Comparison of ENCODE assay signal across 26 mouse cellular contexts in the genomic region with DNA sequence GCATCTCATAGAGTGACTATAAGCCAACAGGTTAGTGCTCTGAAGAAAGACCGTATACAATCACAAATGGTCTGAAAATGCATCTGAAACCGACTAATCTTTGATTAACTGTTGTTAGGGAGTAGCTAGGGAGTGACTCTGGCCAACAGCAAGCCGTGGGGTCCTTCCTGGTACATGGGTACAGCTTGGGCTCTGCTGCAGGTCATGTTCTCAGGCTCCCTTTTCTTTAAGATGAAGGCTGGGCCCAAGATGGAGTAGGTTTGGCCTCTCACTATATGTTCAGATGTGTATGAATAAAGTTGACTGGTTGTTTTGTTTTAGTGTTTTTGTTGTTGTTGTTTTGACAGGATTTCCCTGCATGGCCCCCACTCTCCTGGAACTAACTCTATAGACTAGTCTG. TPM values are rescaled to one million over a fixed set of nuclear protein-coding genes. Genes with fewer than 3 reads are reported as not detected.
DNase-seq lines count a peak whose midpoint lies in the region; ATAC-seq lines count a peak whose summit lies in the region.
"Had no signal": no experiment of that assay in that cellular context is flagged by ENCODE, and none has a peak within 500 bp of the region (broad histone marks: within the 10 kb centered on the region; RNA-seq: fewer than 3 reads in every experiment).

No protein-coding gene starts in this region.

- H3K36me3 ChIP-seq in forebrain, embryonic 11.5 days (ENCODE audit: control insufficient read depth, insufficient read depth, low read length), result no peaks in the 10 kb centered on the region
- peaks cover 7% of the 10 kb centered on the region for H3K36me3 ChIP-seq in forebrain, embryonic 10.5 days (replicated peaks)
- H3K36me3 ChIP-seq: embryonic facial prominence, embryonic 12.5 days; forebrain, embryonic 15.5 days had no signal

- no peaks in the 10 kb centered on the region for H3K27me3 ChIP-seq in forebrain, embryonic 11.5 days (ENCODE audit: control insufficient read depth, insufficient read depth, low read length)
- no peaks in the 10 kb centered on the region for H3K27me3 ChIP-seq in forebrain, embryonic 10.5 days (ENCODE audit: poor library complexity, severe bottlenecking)
- H3K27me3 ChIP-seq: embryonic facial prominence, embryonic 12.5 days; forebrain, embryonic 13.5 days; forebrain, embryonic 15.5 days had no signal

- ATAC-seq in forebrain, embryonic 11.5 days (replicated peaks; ENCODE audit: low FRiP score), result no peak
- ATAC-seq: activated CD4-positive, CD25-positive, alpha-beta regulatory T cell, adult 4 months; CD4-positive, CD25-positive, alpha-beta regulatory T cell, adult 4 months; forebrain, embryonic 13.5 days; forebrain, embryonic 15.5 days; forebrain, postnatal 0 days; Patski had no signal

- H3K4me1 ChIP-seq in forebrain, embryonic 11.5 days (replicated peaks; ENCODE audit: control insufficient read depth, insufficient read depth, low read length), result peaks cover 5% of the 10 kb centered on the region; the same call in 1 of the 2 replicates
- H3K4me1 ChIP-seq in forebrain, embryonic 10.5 days, result peaks cover 19% of the 10 kb centered on the region

- no peak overlapping the region for H3K4me2 ChIP-seq in forebrain, embryonic 11.5 days (ENCODE audit: low read depth, low read length, severe bottlenecking)
- H3K4me2 ChIP-seq: embryonic facial prominence, embryonic 12.5 days; forebrain, embryonic 13.5 days; forebrain, embryonic 15.5 days had no signal

- no peak overlapping the region for H3K9ac ChIP-seq in forebrain, embryonic 11.5 days (ENCODE audit: low read length)
- H3K9ac ChIP-seq: embryonic facial prominence, embryonic 12.5 days; forebrain, embryonic 13.5 days; forebrain, embryonic 15.5 days; forebrain, postnatal 0 days had no signal

- no peak overlapping the region for H3K27ac ChIP-seq in forebrain, embryonic 11.5 days (ENCODE audit: low read depth, low read length)
- H3K27ac ChIP-seq in forebrain, embryonic 10.5 days, result no peak overlapping the region
- H3K27ac ChIP-seq: embryonic facial prominence, embryonic 10.5 days; embryonic facial prominence, embryonic 12.5 days; forebrain, embryonic 13.5 days; forebrain, embryonic 15.5 days had no signal

- no peaks in the 10 kb centered on the region for H3K9me3 ChIP-seq in forebrain, embryonic 11.5 days (ENCODE audit: control insufficient read depth, low read length)
- no peaks in the 10 kb centered on the region for H3K9me3 ChIP-seq in forebrain, embryonic 10.5 days
- H3K9me3 ChIP-seq: embryonic facial prominence, embryonic 10.5 days; embryonic facial prominence, embryonic 12.5 days; forebrain, embryonic 13.5 days; forebrain, embryonic 15.5 days; G1E had no signal

- peak; percentile 14 for DNase-seq in forebrain, embryonic 11.5 days (ENCODE audit: low spot score)
- DNase-seq in forebrain, embryonic 10.5 days (ENCODE audit: extremely low spot score, low spot score), result no peak
- DNase-seq in heart, adult 11 months, result peak; percentile 52
- no peak for DNase-seq in heart, adult 8-10 months (ENCODE audit: low spot score)
- peak; percentile 18 for DNase-seq in testis, postnatal 10 days (ENCODE audit: low spot score)
- no peak for DNase-seq in testis, postnatal 14 days (ENCODE audit: low spot score)
- DNase-seq: adrenal gland, adult 8-10 months; adrenal gland, postnatal 14 days; adrenal gland, postnatal 36 days; B cell, adult 2 months; cerebellum, adult 11-12 months; cerebellum, adult 2 months; cerebellum, adult 9-10 months; cerebellum, postnatal 10 days; cerebellum, postnatal 25 days; forebrain, postnatal 0 days had no signal

- H3K4me3 ChIP-seq in forebrain, embryonic 11.5 days (ENCODE audit: low read depth, low read length), result no peak overlapping the region
- no peak overlapping the region for H3K4me3 ChIP-seq in forebrain, embryonic 10.5 days
- H3K4me3 ChIP-seq: embryonic facial prominence, embryonic 10.5 days; embryonic facial prominence, embryonic 12.5 days; forebrain, embryonic 13.5 days; forebrain, embryonic 15.5 days had no signal

- 68% methylated on average over 3 of the region's 3 CpGs for WGBS in forebrain, embryonic 11.5 days
- 75% methylated on average over 3 of the region's 3 CpGs for WGBS in forebrain, embryonic 10.5 days

RNA-seq across cellular contexts. Expression of gene Pes1, which starts 2.0 kb away (rescaled TPM):
- polyA plus RNA-seq in forebrain, embryonic 11.5 days (2014; fragmentation: Nextera tagmentation; extraction: Ambion mirVana), result 82.9 and 90.4 TPM in 2 replicates
- 116 and 118 TPM in 2 replicates for polyA plus RNA-seq in forebrain, embryonic 10.5 days (2016; fragmentation: Nextera tagmentation; extraction: Ambion mirVana)
- total RNA-seq in heart, adult 8-10 months (2022), result 10 to 100 TPM; 25.1 to 30.5 (median 27.3) TPM

RNA-seq across cellular contexts. Expression of gene 4930556J24Rik, which starts 14.8 kb away (rescaled TPM):
- polyA plus RNA-seq in forebrain, embryonic 11.5 days (2014; fragmentation: Nextera tagmentation; extraction: Ambion mirVana), result 0.31 TPM in 1 of 2 replicates, not detected in the other
- polyA plus RNA-seq in forebrain, embryonic 10.5 days (2016; fragmentation: Nextera tagmentation; extraction: Ambion mirVana), result 0.36 TPM in 2 replicates
- not detected for total RNA-seq in heart, adult 8-10 months (2022)
- total RNA-seq: adrenal gland, adult 18-20 months; adrenal gland, adult 8-10 months; adrenal gland, postnatal 14 days; adrenal gland, postnatal 36 days; forebrain, postnatal 0 days had no signal
- polyA plus RNA-seq: activated CD4-positive, CD25-positive, alpha-beta regulatory T cell, adult 4 months; CD4-positive, CD25-positive, alpha-beta regulatory T cell, adult 4 months; embryonic facial prominence, embryonic 14.5 days; forebrain, embryonic 13.5 days; forebrain, embryonic 15.5 days; forebrain, postnatal 0 days; G1E had no signal

RNA-seq across cellular contexts. Expression of gene Gal3st1, which starts 21.7 kb away (rescaled TPM):
- polyA plus RNA-seq in forebrain, embryonic 11.5 days (2014; fragmentation: Nextera tagmentation; extraction: Ambion mirVana), result 0.41 and 0.57 TPM in 2 replicates
- 0.16 and 0.17 TPM in 2 replicates for polyA plus RNA-seq in forebrain, embryonic 10.5 days (2016; fragmentation: Nextera tagmentation; extraction: Ambion mirVana)
- under 1 TPM in 1 of 4 experiments, not detected in 3; 0.27 TPM for total RNA-seq in heart, adult 8-10 months (2022)
- total RNA-seq: adrenal gland, adult 18-20 months; G1E had no signal
- polyA plus RNA-seq: activated CD4-positive, CD25-positive, alpha-beta regulatory T cell, adult 4 months; CD4-positive, CD25-positive, alpha-beta regulatory T cell, adult 4 months; G1E had no signal

RNA-seq across cellular contexts. Expression of gene Tcn2, which starts 29.8 kb away (rescaled TPM):
- 23.1 and 26.0 TPM in 2 replicates for polyA plus RNA-seq in forebrain, embryonic 11.5 days (2014; fragmentation: Nextera tagmentation; extraction: Ambion mirVana)
- 19.4 and 21.1 TPM in 2 replicates for polyA plus RNA-seq in forebrain, embryonic 10.5 days (2016; fragmentation: Nextera tagmentation; extraction: Ambion mirVana)
- total RNA-seq in heart, adult 8-10 months (2022), result 10 to 100 TPM; 43.0 to 46.5 (median 44.3) TPM

RNA-seq across cellular contexts. Expression of gene Slc35e4, which starts 47.3 kb away (rescaled TPM):
- 3.5 and 3.9 TPM in 2 replicates for polyA plus RNA-seq in forebrain, embryonic 11.5 days (2014; fragmentation: Nextera tagmentation; extraction: Ambion mirVana)
- polyA plus RNA-seq in forebrain, embryonic 10.5 days (2016; fragmentation: Nextera tagmentation; extraction: Ambion mirVana), result 4.8 and 5.1 TPM in 2 replicates
- 1 to 10 TPM; 3.1 to 5.5 (median 4.3) TPM for total RNA-seq in heart, adult 8-10 months (2022)
- polyA plus RNA-seq: G1E had no signal

Comparison
In these comparisons a context has a peak if more than half of its experiments do, and no peak if none do; other contexts are left out.
1. DNase-seq: peak in forebrain, embryonic 11.5 days (single experiment), heart, adult 11 months (single experiment) and testis, postnatal 10 days (single experiment); none in forebrain, embryonic 10.5 days (single experiment), heart, adult 8-10 months (single experiment) and testis, postnatal 14 days (single experiment).